Mouse (Mus musculus) urinary bladder, postnatal 25 days (tissue): Measurements from ENCODE around the gene Naa35.

ENCODE experiments used
- DNase-seq: peaks from one replicate; pipeline ENCODE4 v3.0.0; 2022; ENCODE audit warnings: low spot score

The Naa35 gene

GRCm38 (mm10) chr13:59671521-59671920 lies 86.5 kb downstream of the Naa35 start:
- no peak for DNase-seq

GRCm38 (mm10) chr13:59672248-59672647 lies 87.2 kb downstream of the Naa35 start:
- no peak for DNase-seq

GRCm38 (mm10) chr13:59673597-59673996 lies 88.5 kb downstream of the Naa35 start:
- DNase-seq: no peak

GRCm38 (mm10) chr13:59674215-59674614 lies 89.2 kb downstream of the Naa35 start:
- DNase-seq: no peak

- no peak for DNase-seq
Measured at GRCm38 (mm10) chr13:59674761-59675150, 89.7 kb downstream of the Naa35 start.

- DNase-seq: peak; percentile 49
Measured at GRCm38 (mm10) chr13:59675151-59676011, 90.3 kb downstream of the Naa35 start, which contains the start of gene Golm1. TSS of gene Golm1 (minus strand) at chr13:59675811.

- no peak for DNase-seq
Measured at GRCm38 (mm10) chr13:59676316-59677229, 91.5 kb downstream of the Naa35 start.

- no peak for DNase-seq
Measured at GRCm38 (mm10) chr13:59679306-59679705, 94.2 kb downstream of the Naa35 start.

- no peak for DNase-seq
Measured at GRCm38 (mm10) chr13:59679908-59680307, 94.8 kb downstream of the Naa35 start.

- no peak for DNase-seq
Measured at GRCm38 (mm10) chr13:59682629-59683028, 97.6 kb downstream of the Naa35 start.

GRCm38 (mm10) chr13:59685236-59685635 lies 100.2 kb downstream of the Naa35 start:
- no peak for DNase-seq
